Mouse (Mus musculus): Measurements from ENCODE around the gene Klk14. TPM values are rescaled to one million over a fixed set of nuclear protein-coding genes. Genes with fewer than 3 reads are reported as not detected.

Gene Klk14
- total RNA-seq, 2 experiments from 2014 or later, result not detected

- no peak for DNase-seq (ENCODE audit: low spot score in 2 of 2)
Measured at GRCm38 (mm10) chr7:43713741-43714351, 23.6 kb downstream of the Klk14 start.

Other genes with a start within 250 kb of the Klk14 start
- gene Cldnd2, start 249.6 kb upstream of the Klk14 start, total RNA-seq (2021), result not detected
- gene Etfb, start 246.3 kb upstream of the Klk14 start, total RNA-seq (2021), result 10 to 100 TPM; 59.0 to 64.5 TPM
- under 1 TPM in 1 of 2 experiments, not detected in 1; 0.81 TPM for gene Gm45233, start 246.3 kb upstream of the Klk14 start, total RNA-seq (2021)
- 1 to 10 TPM; 1.2 to 2.5 TPM for gene Vsig10l, start 227.3 kb upstream of the Klk14 start, total RNA-seq (2021)
- 10 to 100 TPM; 20.6 to 24.9 TPM for gene Iglon5, start 200.3 kb upstream of the Klk14 start, total RNA-seq (2021)
- gene 4931406B18Rik, start 184.5 kb upstream of the Klk14 start, total RNA-seq (2021), result not detected
- gene Cd33, start 146.0 kb upstream of the Klk14 start, total RNA-seq (2021), result 1 to 10 TPM; 3.9 to 4.8 TPM
- gene Zfp658, start 128.2 kb upstream of the Klk14 start, total RNA-seq (2021), result 1 to 10 TPM; 5.2 to 6.0 TPM
- 10 to 100 TPM; 16.3 to 20.9 TPM for gene Zfp719, start 110.8 kb upstream of the Klk14 start, total RNA-seq (2021)
- gene Zfp819, start 83.2 kb upstream of the Klk14 start, total RNA-seq (2021), result under 1 TPM in 1 of 2 experiments, not detected in 1; 0.26 TPM
- gene Ceacam18, start 55.7 kb upstream of the Klk14 start, total RNA-seq (2021), result not detected
- gene Siglece, start 30.3 kb upstream of the Klk14 start, total RNA-seq (2021), result under 1 TPM; 0.82 to 0.91 TPM
- gene Ctu1, start 18.4 kb upstream of the Klk14 start, total RNA-seq (2021), result 1 to 10 TPM; 9.0 to 9.5 TPM
- gene Klk13, start 22.1 kb downstream of the Klk14 start, total RNA-seq (2021), result not detected
- gene Klk12, start 78.5 kb downstream of the Klk14 start, total RNA-seq (2021), result not detected
- not detected for gene Klk11, start 84.2 kb downstream of the Klk14 start, total RNA-seq (2021)
- not detected for gene Klk10, start 90.6 kb downstream of the Klk14 start, total RNA-seq (2021)
- gene Klk9, start 101.5 kb downstream of the Klk14 start, total RNA-seq (2021), result not detected
- gene Klk8, start 107.2 kb downstream of the Klk14 start, total RNA-seq (2021), result 1 to 10 TPM; 3.2 to 3.7 TPM
- gene Klk7, start 120.9 kb downstream of the Klk14 start, total RNA-seq (2021), result not detected
- gene Klk6, start 134.1 kb downstream of the Klk14 start, total RNA-seq (2021), result 1 to 10 TPM; 1.6 to 1.9 TPM
- gene Klk5, start 151.6 kb downstream of the Klk14 start, total RNA-seq (2021), result not detected
- not detected for gene Klk4, start 190.7 kb downstream of the Klk14 start, total RNA-seq (2021)
- gene Klk15, start 243.3 kb downstream of the Klk14 start, total RNA-seq (2021), result not detected

Measured in left cerebral cortex, adult 18-20 months (tissue).